Comparison of ENCODE assay signal across 9 mouse cellular contexts in genomic region chr4:87402173-87402556, GRCm38 (mm10).
DNase-seq lines count a peak whose midpoint lies in the region; ATAC-seq and TF ChIP-seq lines count a peak whose summit lies in the region.
"Had no signal": no experiment of that assay in that cellular context is flagged by ENCODE, and none has a peak within 500 bp of the region (broad histone marks: within the 10 kb centered on the region; RNA-seq: fewer than 3 reads in every experiment).

No protein-coding gene starts in this region.

- no peaks in the 10 kb centered on the region for H3K9me3 ChIP-seq in hindbrain, embryonic 10.5 days
- H3K9me3 ChIP-seq in hindbrain, embryonic 12.5 days (replicated peaks), result no peaks in the 10 kb centered on the region
- H3K9me3 ChIP-seq in midbrain, embryonic 13.5 days, result no peaks in the 10 kb centered on the region
- no peaks in the 10 kb centered on the region for H3K9me3 ChIP-seq in midbrain, embryonic 14.5 days (ENCODE audit: control insufficient read depth, low read length)
- H3K9me3 ChIP-seq in hindbrain, embryonic 14.5 days (ENCODE audit: control insufficient read depth, low read length), result no peaks in the 10 kb centered on the region

- H3K79me2 ChIP-seq in myocyte (ENCODE audit: control insufficient read depth, insufficient read depth), result no peaks in the 10 kb centered on the region

- H3K27ac ChIP-seq in hindbrain, embryonic 10.5 days, result peak overlapping the region; percentile 1; the same call in 1 of the 2 replicates
- no peak overlapping the region for H3K27ac ChIP-seq in hindbrain, embryonic 12.5 days
- no peak overlapping the region for H3K27ac ChIP-seq in midbrain, embryonic 13.5 days
- H3K27ac ChIP-seq in midbrain, embryonic 14.5 days (replicated peaks; ENCODE audit: low read depth, low read length), result no peak overlapping the region
- H3K27ac ChIP-seq in hindbrain, embryonic 14.5 days, result no peak overlapping the region

- H3K4me3 ChIP-seq in hindbrain, embryonic 10.5 days, result no peak overlapping the region
- H3K4me3 ChIP-seq in hindbrain, embryonic 12.5 days, result no peak overlapping the region
- no peak overlapping the region for H3K4me3 ChIP-seq in midbrain, embryonic 13.5 days (replicated peaks)
- no peak overlapping the region for H3K4me3 ChIP-seq in midbrain, embryonic 14.5 days (replicated peaks; ENCODE audit: low read depth, low read length)
- H3K4me3 ChIP-seq in hindbrain, embryonic 14.5 days (replicated peaks; ENCODE audit: low read length), result no peak overlapping the region
- H3K4me3 ChIP-seq in myocyte, result no peak overlapping the region

- H3ac ChIP-seq in myocyte (ENCODE audit: control insufficient read depth, insufficient read length), result no peak overlapping the region

- no peak overlapping the region for H3K4me2 ChIP-seq in hindbrain, embryonic 12.5 days (replicated peaks)
- no peak overlapping the region for H3K4me2 ChIP-seq in midbrain, embryonic 13.5 days (replicated peaks)
- no peak overlapping the region; the same call in 1 of the 2 replicates for H3K4me2 ChIP-seq in midbrain, embryonic 14.5 days (ENCODE audit: low read length)
- peak overlapping the region; percentile 43; the same call in 1 of the 2 replicates for H3K4me2 ChIP-seq in hindbrain, embryonic 14.5 days (replicated peaks)
- H3K4me2 ChIP-seq in myocyte (ENCODE audit: low read depth), result peak overlapping the region; percentile 74

- H3K4me1 ChIP-seq in hindbrain, embryonic 10.5 days (replicated peaks), result peaks cover 12% of the 10 kb centered on the region; the same call in 1 of the 2 replicates
- peaks cover 4% of the 10 kb centered on the region; the same call in 1 of the 2 replicates for H3K4me1 ChIP-seq in hindbrain, embryonic 12.5 days
- peaks cover 13% of the 10 kb centered on the region for H3K4me1 ChIP-seq in midbrain, embryonic 13.5 days (replicated peaks)
- peaks cover 7% of the 10 kb centered on the region for H3K4me1 ChIP-seq in midbrain, embryonic 14.5 days (ENCODE audit: control insufficient read depth, insufficient read depth, low read length)
- peaks cover 10% of the 10 kb centered on the region; the same call in 1 of the 2 replicates for H3K4me1 ChIP-seq in hindbrain, embryonic 14.5 days (replicated peaks; ENCODE audit: control insufficient read depth, insufficient read depth, low read length)

- no peak for ATAC-seq in hindbrain, embryonic 12.5 days (ENCODE audit: low FRiP score)
- peak; percentile 53; the same call in 1 of the 2 replicates for ATAC-seq in midbrain, embryonic 13.5 days
- ATAC-seq in midbrain, embryonic 14.5 days (ENCODE audit: low FRiP score, low TSS enrichment), result no peak
- no peak for ATAC-seq in hindbrain, embryonic 14.5 days (ENCODE audit: low FRiP score)

- H3K9ac ChIP-seq in hindbrain, embryonic 12.5 days, result no peak overlapping the region
- H3K9ac ChIP-seq in midbrain, embryonic 13.5 days (replicated peaks), result no peak overlapping the region
- H3K9ac ChIP-seq in midbrain, embryonic 14.5 days (replicated peaks; ENCODE audit: low read length), result no peak overlapping the region
- H3K9ac ChIP-seq in hindbrain, embryonic 14.5 days, result no peak overlapping the region

- 78% methylated on average over 7 of the region's 7 CpGs for WGBS in hindbrain, embryonic 10.5 days
- WGBS in hindbrain, embryonic 12.5 days, result 70% methylated on average over 7 of the region's 7 CpGs
- 51% methylated on average over 7 of the region's 7 CpGs for WGBS in midbrain, embryonic 13.5 days
- WGBS in midbrain, embryonic 14.5 days, result 45% methylated on average over 7 of the region's 7 CpGs
- WGBS in hindbrain, embryonic 14.5 days, result 68% methylated on average over 7 of the region's 7 CpGs

- TF ChIP-seq POLR2A in myocyte (IDR thresholded peaks at IDR 0.05; ENCODE audit: insufficient read length, low read depth), result no peak

- no peaks in the 10 kb centered on the region for H3K36me3 ChIP-seq in hindbrain, embryonic 10.5 days
- H3K36me3 ChIP-seq in hindbrain, embryonic 12.5 days, result no peaks in the 10 kb centered on the region
- no peaks in the 10 kb centered on the region for H3K36me3 ChIP-seq in midbrain, embryonic 13.5 days
- no peaks in the 10 kb centered on the region for H3K36me3 ChIP-seq in midbrain, embryonic 14.5 days (ENCODE audit: control insufficient read depth, insufficient read depth, low read length)
- no peaks in the 10 kb centered on the region for H3K36me3 ChIP-seq in hindbrain, embryonic 14.5 days (replicated peaks; ENCODE audit: control insufficient read depth, insufficient read depth)
- H3K36me3 ChIP-seq in myocyte (ENCODE audit: control insufficient read depth, insufficient read depth), result no peaks in the 10 kb centered on the region

- H3K27me3 ChIP-seq in hindbrain, embryonic 10.5 days (ENCODE audit: insufficient read depth, poor library complexity, severe bottlenecking), result no peaks in the 10 kb centered on the region
- no peaks in the 10 kb centered on the region for H3K27me3 ChIP-seq in hindbrain, embryonic 12.5 days
- no peaks in the 10 kb centered on the region for H3K27me3 ChIP-seq in midbrain, embryonic 13.5 days
- H3K27me3 ChIP-seq in midbrain, embryonic 14.5 days (ENCODE audit: control insufficient read depth, insufficient read depth, low read length), result no peaks in the 10 kb centered on the region
- H3K27me3 ChIP-seq in hindbrain, embryonic 14.5 days (ENCODE audit: control insufficient read depth, insufficient read depth, low read length), result no peaks in the 10 kb centered on the region
- H3K27me3 ChIP-seq in myocyte (ENCODE audit: control insufficient read depth, insufficient read depth, insufficient read length), result no peaks in the 10 kb centered on the region

- DNase-seq in hindbrain, embryonic 10.5 days (ENCODE audit: low spot score), result no peak
- DNase-seq in midbrain, embryonic 14.5 days, result no peak
- no peak for DNase-seq in hindbrain, embryonic 14.5 days (ENCODE audit: low spot score)
- no peak for DNase-seq in ovary, postnatal 10 days (ENCODE audit: low spot score)
- DNase-seq: kidney, adult 9 months; lung, adult 18-20 months had no signal

TF ChIP-seq in myocyte, 11 proteins besides CTCF, POLR2A, EP300 and RAD21:
- TF ChIP-seq MYOG (IDR thresholded peaks at IDR 0.05; ENCODE audit: control insufficient read depth in 1 of 3, insufficient read depth in 1 of 3, insufficient read length in 2 of 3, low read depth in 2 of 3) (no peak), TCF3 (IDR thresholded peaks at IDR 0.05; ENCODE audit: insufficient read length, low read depth) (no peak), CEBPB (IDR thresholded peaks at IDR 0.05; ENCODE audit: insufficient read depth, poor library complexity, severe bottlenecking) (no peak), E2F4 (IDR thresholded peaks at IDR 0.05; ENCODE audit: insufficient read depth) (no peak), SRF (IDR thresholded peaks at IDR 0.05; ENCODE audit: control insufficient read depth, insufficient read length, low read depth) (no peak)

Comparison
In these comparisons a context has a peak if more than half of its experiments do, and no peak if none do; other contexts are left out.
1. H3K4me2 ChIP-seq: peak in hindbrain, embryonic 14.5 days (single experiment) and myocyte (single experiment); none in hindbrain, embryonic 12.5 days (single experiment), midbrain, embryonic 13.5 days (single experiment) and midbrain, embryonic 14.5 days (single experiment).